Mouse (Mus musculus) layer of hippocampus, adult 9-10 months (tissue): ENCODE results near the gene Safb.
A peak's percentile ranks its signal among the peaks of the same experiment; 100 is the strongest.
"Not testable (repeated sequence)": the region's sequence is repeated elsewhere in the genome, so short reads cannot be mapped to it uniquely, and the experiment has no call there.

Source experiments
- DNase-seq: peaks from one replicate; pipeline ENCODE4 v3.0.0; 2022; ENCODE audit warnings: low spot score

Gene Safb

GRCm38 (mm10) chr17:56611861-56612564, 27.4 kb downstream of the Safb start:
- no peak for DNase-seq

- not testable (repeated sequence) for DNase-seq
Observed at GRCm38 (mm10) chr17:56612565-56612939, 27.9 kb downstream of the Safb start.

- peak; percentile 96 for DNase-seq
Observed at GRCm38 (mm10) chr17:56613236-56613844, 28.7 kb downstream of the Safb start, which contains the start of gene Rpl36. Gene Rpl36 (plus strand): TSS chr17:56613416.

GRCm38 (mm10) chr17:56613893-56614292, 29.3 kb downstream of the Safb start:
- not testable (repeated sequence) for DNase-seq

GRCm38 (mm10) chr17:56614391-56615135, 29.9 kb downstream of the Safb start:
- no peak for DNase-seq

GRCm38 (mm10) chr17:56615136-56615784, 30.6 kb downstream of the Safb start:
- no peak for DNase-seq

- no peak for DNase-seq
Observed at GRCm38 (mm10) chr17:56615792-56616191, 31.2 kb downstream of the Safb start.

- no peak for DNase-seq
Observed at GRCm38 (mm10) chr17:56616725-56617124, 32.1 kb downstream of the Safb start.

- DNase-seq = no peak
Observed at GRCm38 (mm10) chr17:56617628-56618027, 33.0 kb downstream of the Safb start.

GRCm38 (mm10) chr17:56625495-56625894, 40.9 kb downstream of the Safb start:
- no peak for DNase-seq

GRCm38 (mm10) chr17:56626260-56626659, 41.6 kb downstream of the Safb start:
- DNase-seq = no peak

GRCm38 (mm10) chr17:56626754-56627470, 42.3 kb downstream of the Safb start, which contains the start of gene Lonp1:
Gene Lonp1 (minus strand): TSS chr17:56626887.
- peak; percentile 93 for DNase-seq

- DNase-seq = no peak
Observed at GRCm38 (mm10) chr17:56627530-56628277, 43.1 kb downstream of the Safb start, which contains the start of gene Catsperd. Gene Catsperd (plus strand): TSS chr17:56628143.

- DNase-seq = not testable (repeated sequence)
Observed at GRCm38 (mm10) chr17:56629800-56630781, 45.5 kb downstream of the Safb start.

- DNase-seq = no peak
Observed at GRCm38 (mm10) chr17:56631807-56632206, 47.2 kb downstream of the Safb start.

GRCm38 (mm10) chr17:56634023-56634422, 49.4 kb downstream of the Safb start:
- DNase-seq = no peak

GRCm38 (mm10) chr17:56643237-56643636, 58.6 kb downstream of the Safb start:
- DNase-seq = no peak

GRCm38 (mm10) chr17:56647546-56647945, 62.9 kb downstream of the Safb start:
- no peak for DNase-seq

GRCm38 (mm10) chr17:56651801-56652200, 67.2 kb downstream of the Safb start:
- no peak for DNase-seq

- DNase-seq = no peak
Observed at GRCm38 (mm10) chr17:56654771-56655170, 70.1 kb downstream of the Safb start.
